17 mouse cellular contexts compared by ENCODE assay signal in genomic region chr6:85465381-85465780, GRCm38 (mm10). TPM values are rescaled to one million over a fixed set of nuclear protein-coding genes. Genes with fewer than 3 reads are reported as not detected.
DNase-seq lines count a peak whose midpoint lies in the region; ATAC-seq and TF ChIP-seq lines count a peak whose summit lies in the region.
"Had no signal": no experiment of that assay in that cellular context is flagged by ENCODE, and none has a peak within 500 bp of the region (broad histone marks: within the 10 kb centered on the region; RNA-seq: fewer than 3 reads in every experiment).

No protein-coding gene starts in this region.

- no peak overlapping the region for H3K4me2 ChIP-seq in heart, postnatal 0 days (ENCODE audit: low read depth, low read length)
- H3K4me2 ChIP-seq in heart, embryonic 11.5 days = no peak overlapping the region
- H3K4me2 ChIP-seq in liver, postnatal 0 days (ENCODE audit: low read depth, low read length) = no peak overlapping the region
- no peak overlapping the region for H3K4me2 ChIP-seq in liver, embryonic 11.5 days
- H3K4me2 ChIP-seq: heart, embryonic 13.5 days; neural tube, embryonic 12.5 days had no signal

- peak; percentile 24 for TF ChIP-seq CTCF in heart, postnatal 0 days (IDR thresholded peaks at IDR 0.05; ENCODE audit: low read depth)
- TF ChIP-seq CTCF in liver, postnatal 0 days (IDR thresholded peaks at IDR 0.05; ENCODE audit: low read depth) = peak; percentile 43

- H3K27ac ChIP-seq in heart, postnatal 0 days (ENCODE audit: low read depth) = no peak overlapping the region
- H3K27ac ChIP-seq in heart, embryonic 11.5 days (ENCODE audit: low read depth, low read length) = no peak overlapping the region
- no peak overlapping the region for H3K27ac ChIP-seq in liver, postnatal 0 days (ENCODE audit: low read depth)
- no peak overlapping the region for H3K27ac ChIP-seq in liver, embryonic 11.5 days (ENCODE audit: low read depth, low read length)
- H3K27ac ChIP-seq: heart, embryonic 13.5 days; neural tube, embryonic 12.5 days had no signal

- peak; percentile 49 for DNase-seq in cerebellum, adult 9-10 months
- no peak for DNase-seq in cerebellum, adult 9-11 months
- DNase-seq in heart, postnatal 0 days (ENCODE audit: low spot score) = no peak
- no peak for DNase-seq in liver, postnatal 0 days
- no peak for DNase-seq in liver, embryonic 11.5 days (ENCODE audit: low spot score)
- peak; percentile 74 for DNase-seq in brain, adult 2 months (ENCODE audit: low read depth, low spot score)
- DNase-seq: adrenal gland, postnatal 14 days; lung, adult 18-20 months; thymus, postnatal 36 days had no signal

- no peaks in the 10 kb centered on the region for H3K4me1 ChIP-seq in heart, postnatal 0 days (ENCODE audit: control insufficient read depth, insufficient read depth)
- H3K4me1 ChIP-seq in heart, embryonic 11.5 days (ENCODE audit: control insufficient read depth, insufficient read depth, low read length) = no peaks in the 10 kb centered on the region
- no peaks in the 10 kb centered on the region for H3K4me1 ChIP-seq in liver, postnatal 0 days (ENCODE audit: insufficient read depth)
- no peaks in the 10 kb centered on the region for H3K4me1 ChIP-seq in liver, embryonic 11.5 days (replicated peaks; ENCODE audit: control insufficient read depth, insufficient read depth, low read length)
- H3K4me1 ChIP-seq: heart, embryonic 13.5 days; neural tube, embryonic 12.5 days had no signal

- H3K4me3 ChIP-seq in heart, postnatal 0 days (ENCODE audit: low read depth, low read length) = no peak overlapping the region
- no peak overlapping the region for H3K4me3 ChIP-seq in heart, embryonic 11.5 days (ENCODE audit: low read depth, low read length)
- no peak overlapping the region for H3K4me3 ChIP-seq in liver, postnatal 0 days (ENCODE audit: low read depth, low read length)
- no peak overlapping the region for H3K4me3 ChIP-seq in liver, embryonic 11.5 days (ENCODE audit: low read depth, low read length)
- H3K4me3 ChIP-seq: heart, embryonic 13.5 days; neural tube, embryonic 12.5 days had no signal

- peaks cover 91% of the 10 kb centered on the region for H3K36me3 ChIP-seq in heart, postnatal 0 days (replicated peaks; ENCODE audit: control insufficient read depth, insufficient read depth, low read length)
- H3K36me3 ChIP-seq in heart, embryonic 11.5 days (ENCODE audit: control insufficient read depth, insufficient read depth, low read length) = peaks cover 62% of the 10 kb centered on the region
- H3K36me3 ChIP-seq in liver, postnatal 0 days (replicated peaks; ENCODE audit: insufficient read depth, low read length) = peaks cover 85% of the 10 kb centered on the region
- H3K36me3 ChIP-seq in liver, embryonic 11.5 days (ENCODE audit: control insufficient read depth, insufficient read depth, low read length) = peaks cover 71% of the 10 kb centered on the region

- no peak overlapping the region for H3K9ac ChIP-seq in heart, postnatal 0 days (replicated peaks; ENCODE audit: low read depth, low read length)
- H3K9ac ChIP-seq in heart, embryonic 11.5 days (ENCODE audit: low read depth, low read length) = no peak overlapping the region
- H3K9ac ChIP-seq in liver, postnatal 0 days (replicated peaks) = no peak overlapping the region
- no peak overlapping the region for H3K9ac ChIP-seq in liver, embryonic 11.5 days (ENCODE audit: low read depth, low read length)
- H3K9ac ChIP-seq: heart, embryonic 13.5 days; neural tube, embryonic 12.5 days had no signal

- no peaks in the 10 kb centered on the region for H3K27me3 ChIP-seq in heart, postnatal 0 days (ENCODE audit: control insufficient read depth, insufficient read depth, low read length)
- H3K27me3 ChIP-seq in heart, embryonic 11.5 days (ENCODE audit: control insufficient read depth, insufficient read depth, low read length) = no peaks in the 10 kb centered on the region
- H3K27me3 ChIP-seq in liver, postnatal 0 days (ENCODE audit: insufficient read depth, low read length) = no peaks in the 10 kb centered on the region
- H3K27me3 ChIP-seq in liver, embryonic 11.5 days (replicated peaks; ENCODE audit: control insufficient read depth, insufficient read depth, low read length) = no peaks in the 10 kb centered on the region
- H3K27me3 ChIP-seq: heart, embryonic 13.5 days; neural tube, embryonic 12.5 days; Patski had no signal

- no peak for TF ChIP-seq EP300 in heart, postnatal 0 days (IDR thresholded peaks at IDR 0.05; ENCODE audit: low read depth)
- TF ChIP-seq EP300 in liver, postnatal 0 days (IDR thresholded peaks at IDR 0.05; ENCODE audit: low read depth) = no peak

- H3K9me3 ChIP-seq in heart, postnatal 0 days (replicated peaks; ENCODE audit: control insufficient read depth, low read length) = no peaks in the 10 kb centered on the region
- no peaks in the 10 kb centered on the region for H3K9me3 ChIP-seq in heart, embryonic 11.5 days (replicated peaks; ENCODE audit: control insufficient read depth, low read length)
- no peaks in the 10 kb centered on the region for H3K9me3 ChIP-seq in liver, postnatal 0 days (ENCODE audit: low read length)
- no peaks in the 10 kb centered on the region for H3K9me3 ChIP-seq in liver, embryonic 11.5 days (ENCODE audit: control insufficient read depth, low read length)
- H3K9me3 ChIP-seq: heart, embryonic 13.5 days; neural tube, embryonic 12.5 days had no signal

- ATAC-seq in heart, postnatal 0 days (ENCODE audit: insufficient read depth, low read depth) = no peak
- no peak for ATAC-seq in heart, embryonic 11.5 days (replicated peaks; ENCODE audit: insufficient number of reproducible peaks, low FRiP score, low TSS enrichment)
- no peak for ATAC-seq in liver, postnatal 0 days
- no peak for ATAC-seq in liver, embryonic 11.5 days (replicated peaks; ENCODE audit: low FRiP score)
- no peak for ATAC-seq in CD4-positive, CD25-positive, alpha-beta regulatory T cell, adult 4 months
- ATAC-seq: Patski had no signal

RNA-seq across cellular contexts. Expression of gene Pradc1, which starts 13.6 kb away (rescaled TPM):
- total RNA-seq in heart, postnatal 0 days (2014; rRNA removed; ENCODE audit: low replicate concordance) = 14.7 and 20.4 TPM in 2 replicates
- polyA plus RNA-seq in heart, postnatal 0 days (2015; fragmentation: Nextera tagmentation; extraction: Ambion mirVana) = 33.9 and 35.9 TPM in 2 replicates
- polyA plus RNA-seq in heart, embryonic 11.5 days (2014; fragmentation: Nextera tagmentation; extraction: Ambion mirVana) = 21.2 and 34.4 TPM in 2 replicates
- polyA plus RNA-seq in liver, postnatal 0 days (2015; fragmentation: Nextera tagmentation; extraction: Ambion mirVana) = 16.6 and 17.2 TPM in 2 replicates
- 35.7 and 37.7 TPM in 2 replicates for polyA plus RNA-seq in liver, embryonic 11.5 days (2014; fragmentation: Nextera tagmentation; extraction: Ambion mirVana)
- 10 to 100 TPM; 16.2 to 17.7 TPM for polyA plus RNA-seq in CD4-positive, CD25-positive, alpha-beta regulatory T cell, adult 4 months (2017; shearing (Covaris generic))

RNA-seq across cellular contexts. Expression of gene Cct7, which starts 14.1 kb away (rescaled TPM):
- total RNA-seq in heart, postnatal 0 days (2014; rRNA removed; ENCODE audit: low replicate concordance) = 137 and 138 TPM in 2 replicates
- 243 and 246 TPM in 2 replicates for polyA plus RNA-seq in heart, postnatal 0 days (2015; fragmentation: Nextera tagmentation; extraction: Ambion mirVana)
- 445 and 477 TPM in 2 replicates for polyA plus RNA-seq in heart, embryonic 11.5 days (2014; fragmentation: Nextera tagmentation; extraction: Ambion mirVana)
- 146 and 157 TPM in 2 replicates for polyA plus RNA-seq in liver, postnatal 0 days (2015; fragmentation: Nextera tagmentation; extraction: Ambion mirVana)
- polyA plus RNA-seq in liver, embryonic 11.5 days (2014; fragmentation: Nextera tagmentation; extraction: Ambion mirVana) = 695 and 755 TPM in 2 replicates
- 100 to 1,000 TPM; 315 to 339 TPM for polyA plus RNA-seq in CD4-positive, CD25-positive, alpha-beta regulatory T cell, adult 4 months (2017; shearing (Covaris generic))

RNA-seq across cellular contexts. Expression of gene Smyd5, which starts 33.6 kb away (rescaled TPM):
- total RNA-seq in heart, postnatal 0 days (2014; rRNA removed; ENCODE audit: low replicate concordance) = 15.0 and 22.7 TPM in 2 replicates
- 13.1 and 16.0 TPM in 2 replicates for polyA plus RNA-seq in heart, postnatal 0 days (2015; fragmentation: Nextera tagmentation; extraction: Ambion mirVana)
- 38.8 and 42.5 TPM in 2 replicates for polyA plus RNA-seq in heart, embryonic 11.5 days (2014; fragmentation: Nextera tagmentation; extraction: Ambion mirVana)
- polyA plus RNA-seq in liver, postnatal 0 days (2015; fragmentation: Nextera tagmentation; extraction: Ambion mirVana) = 9.6 and 11.3 TPM in 2 replicates
- 65.5 and 68.2 TPM in 2 replicates for polyA plus RNA-seq in liver, embryonic 11.5 days (2014; fragmentation: Nextera tagmentation; extraction: Ambion mirVana)
- polyA plus RNA-seq in CD4-positive, CD25-positive, alpha-beta regulatory T cell, adult 4 months (2017; shearing (Covaris generic)) = 10 to 100 TPM; 23.2 to 45.4 TPM

RNA-seq across cellular contexts. Expression of gene Fbxo41, which starts 37.4 kb away (rescaled TPM):
- 0.11 TPM in 1 of 2 replicates, not detected in the other for total RNA-seq in heart, postnatal 0 days (2014; rRNA removed; ENCODE audit: low replicate concordance)
- not detected in 2 replicates for polyA plus RNA-seq in heart, postnatal 0 days (2015; fragmentation: Nextera tagmentation; extraction: Ambion mirVana)
- polyA plus RNA-seq in heart, embryonic 11.5 days (2014; fragmentation: Nextera tagmentation; extraction: Ambion mirVana) = 0.06 TPM in 1 of 2 replicates, not detected in the other
- not detected in 2 replicates for polyA plus RNA-seq in liver, postnatal 0 days (2015; fragmentation: Nextera tagmentation; extraction: Ambion mirVana)
- 0.04 and 0.08 TPM in 2 replicates for polyA plus RNA-seq in liver, embryonic 11.5 days (2014; fragmentation: Nextera tagmentation; extraction: Ambion mirVana)
- under 1 TPM; 0.08 to 0.15 TPM for polyA plus RNA-seq in CD4-positive, CD25-positive, alpha-beta regulatory T cell, adult 4 months (2017; shearing (Covaris generic))
- total RNA-seq: gastrocnemius, adult 8-10 months; megakaryocyte-erythroid progenitor cell, adult 5-6 weeks had no signal

RNA-seq across cellular contexts. Expression of gene Noto, which starts 41.7 kb away (rescaled TPM):
- not detected in 2 replicates for total RNA-seq in heart, postnatal 0 days (2014; rRNA removed; ENCODE audit: low replicate concordance)
- polyA plus RNA-seq in heart, postnatal 0 days (2015; fragmentation: Nextera tagmentation; extraction: Ambion mirVana) = not detected in 2 replicates
- not detected in 2 replicates for polyA plus RNA-seq in heart, embryonic 11.5 days (2014; fragmentation: Nextera tagmentation; extraction: Ambion mirVana)
- polyA plus RNA-seq in liver, postnatal 0 days (2015; fragmentation: Nextera tagmentation; extraction: Ambion mirVana) = not detected in 2 replicates
- not detected in 2 replicates for polyA plus RNA-seq in liver, embryonic 11.5 days (2014; fragmentation: Nextera tagmentation; extraction: Ambion mirVana)
- polyA plus RNA-seq in CD4-positive, CD25-positive, alpha-beta regulatory T cell, adult 4 months (2017; shearing (Covaris generic)) = not detected
- total RNA-seq: adrenal gland, postnatal 14 days; gastrocnemius, adult 8-10 months; megakaryocyte-erythroid progenitor cell, adult 5-6 weeks had no signal
- polyA plus RNA-seq: heart, embryonic 13.5 days; large intestine, adult 2 months; neural tube, embryonic 12.5 days; Patski had no signal

Comparison
In these comparisons a context has a peak if more than half of its experiments do, and no peak if none do; other contexts are left out.
1. DNase-seq: peak in cerebellum, adult 9-10 months (single experiment) and brain, adult 2 months (single experiment); none in cerebellum, adult 9-11 months (single experiment), heart, postnatal 0 days (single experiment), liver, postnatal 0 days (single experiment) and liver, embryonic 11.5 days (single experiment).